In the genomic region with DNA sequence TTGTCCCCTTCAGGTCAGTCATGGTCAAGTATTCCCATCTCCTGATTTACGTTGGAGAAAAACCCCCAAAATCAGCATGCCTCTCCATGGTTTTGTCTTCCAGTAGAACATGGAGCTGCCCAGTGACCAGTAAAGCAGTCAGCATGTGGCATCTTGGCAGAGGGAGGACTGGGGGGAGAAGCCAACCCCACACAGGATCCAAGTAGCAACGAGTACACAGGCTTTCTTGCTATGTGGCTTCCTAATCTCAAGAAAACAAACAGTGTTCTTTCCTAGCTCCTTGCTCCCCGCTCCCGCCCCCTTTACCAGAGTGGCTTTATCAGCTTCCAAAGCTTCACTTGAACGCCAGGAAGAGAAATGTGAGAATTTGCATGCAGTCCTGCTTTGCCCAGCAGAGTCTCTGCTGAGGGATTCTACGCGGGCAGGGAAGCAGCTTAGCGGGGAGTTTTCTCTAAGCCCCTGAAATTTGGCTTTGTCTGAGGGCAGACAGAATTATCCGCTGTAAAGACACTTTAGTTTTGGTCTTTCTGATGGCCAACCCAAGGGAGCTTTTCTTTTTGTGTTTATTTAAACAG, we compare ENCODE assay signal across 13 mouse cellular contexts.
DNase-seq lines count a peak whose midpoint lies in the region; ATAC-seq and TF ChIP-seq lines count a peak whose summit lies in the region.
"Had no signal": no experiment of that assay in that cellular context is flagged by ENCODE, and none has a peak within 500 bp of the region (broad histone marks: within the 10 kb centered on the region; RNA-seq: fewer than 3 reads in every experiment).

No protein-coding gene starts in this region.

- ATAC-seq in embryonic facial prominence, embryonic 11.5 days (replicated peaks; ENCODE audit: insufficient number of reproducible peaks, low FRiP score, low TSS enrichment, low read depth): no peak
- ATAC-seq in midbrain, embryonic 12.5 days (ENCODE audit: low FRiP score, low read depth): no peak

- 28% methylated on average over 9 of the region's 9 CpGs for WGBS in embryonic facial prominence, embryonic 11.5 days
- WGBS in midbrain, embryonic 12.5 days: 10% methylated on average over 9 of the region's 9 CpGs

- H3K36me3 ChIP-seq in embryonic facial prominence, embryonic 11.5 days (replicated peaks; ENCODE audit: control insufficient read depth, insufficient read depth, low read depth, low read length): no peaks in the 10 kb centered on the region
- no peaks in the 10 kb centered on the region for H3K36me3 ChIP-seq in midbrain, embryonic 12.5 days
- H3K36me3 ChIP-seq: limb, embryonic 10.5 days; neural tube, embryonic 12.5 days had no signal

- peak; percentile 2 for DNase-seq in embryo, embryonic 10.5 days (ENCODE audit: low spot score)
- no peak for DNase-seq in embryo, embryonic 9.5 days (ENCODE audit: extremely low spot score)
- DNase-seq in brain, embryonic 14.5 days (ENCODE audit: low read depth): peak; percentile 49
- peak; percentile 1 for DNase-seq in embryonic facial prominence, embryonic 11.5 days (ENCODE audit: low spot score)
- no peak for DNase-seq in spleen, adult 12 weeks (ENCODE audit: low spot score)
- DNase-seq in gastrocnemius, postnatal 4 days (ENCODE audit: low spot score in 2 of 2): no peak
- no peak for DNase-seq in urinary bladder, postnatal 25 days (ENCODE audit: low spot score)
- DNase-seq: right cerebral cortex, postnatal 14 days had no signal

- no peaks in the 10 kb centered on the region for H3K27me3 ChIP-seq in embryonic facial prominence, embryonic 11.5 days (ENCODE audit: control insufficient read depth, insufficient read depth, low read length)
- H3K27me3 ChIP-seq in midbrain, embryonic 12.5 days: no peaks in the 10 kb centered on the region
- H3K27me3 ChIP-seq: neural tube, embryonic 12.5 days had no signal

- H3K27ac ChIP-seq in embryonic facial prominence, embryonic 11.5 days (replicated peaks; ENCODE audit: low read depth, low read length): no peak overlapping the region
- no peak overlapping the region for H3K27ac ChIP-seq in midbrain, embryonic 12.5 days (replicated peaks)
- H3K27ac ChIP-seq: kidney, postnatal 0 days; limb, embryonic 10.5 days; neural tube, embryonic 12.5 days had no signal

- no peak for TF ChIP-seq POLR2A in brain, embryonic 14.5 days (IDR thresholded peaks at IDR 0.05; ENCODE audit: borderline replicate concordance, extremely low read depth, insufficient read depth, insufficient read length, poor library complexity, severe bottlenecking)

- no peak overlapping the region for H3K4me3 ChIP-seq in embryonic facial prominence, embryonic 11.5 days (ENCODE audit: low read depth, low read length)
- no peak overlapping the region for H3K4me3 ChIP-seq in midbrain, embryonic 12.5 days
- H3K4me3 ChIP-seq: erythroblast, embryonic 14.5 days; limb, embryonic 10.5 days; neural tube, embryonic 12.5 days had no signal

- no peaks in the 10 kb centered on the region for H3K4me1 ChIP-seq in embryonic facial prominence, embryonic 11.5 days (ENCODE audit: control insufficient read depth, insufficient read depth, low read length)
- peaks cover 5% of the 10 kb centered on the region; the same call in 1 of the 2 replicates for H3K4me1 ChIP-seq in midbrain, embryonic 12.5 days
- H3K4me1 ChIP-seq: limb, embryonic 10.5 days; neural tube, embryonic 12.5 days had no signal

- H3K9me3 ChIP-seq in embryonic facial prominence, embryonic 11.5 days (replicated peaks; ENCODE audit: control insufficient read depth, low read length): no peaks in the 10 kb centered on the region
- no peaks in the 10 kb centered on the region for H3K9me3 ChIP-seq in midbrain, embryonic 12.5 days
- H3K9me3 ChIP-seq: limb, embryonic 10.5 days; neural tube, embryonic 12.5 days had no signal

- no peak overlapping the region for H3K9ac ChIP-seq in embryonic facial prominence, embryonic 11.5 days (replicated peaks; ENCODE audit: low read length)
- H3K9ac ChIP-seq in midbrain, embryonic 12.5 days (replicated peaks): no peak overlapping the region
- H3K9ac ChIP-seq: neural tube, embryonic 12.5 days had no signal

- H3K4me2 ChIP-seq in embryonic facial prominence, embryonic 11.5 days (ENCODE audit: low read depth, low read length): no peak overlapping the region
- H3K4me2 ChIP-seq in midbrain, embryonic 12.5 days (replicated peaks): peak overlapping the region; percentile 27
- H3K4me2 ChIP-seq: neural tube, embryonic 12.5 days had no signal

- no peak for TF ChIP-seq CTCF in brain, embryonic 14.5 days (IDR thresholded peaks at IDR 0.05; ENCODE audit: borderline replicate concordance, extremely low read depth, insufficient read depth, insufficient read length)

Comparison
In these comparisons a context has a peak if more than half of its experiments do, and no peak if none do; other contexts are left out.
1. DNase-seq: peak in embryo, embryonic 10.5 days (single experiment), brain, embryonic 14.5 days (single experiment) and embryonic facial prominence, embryonic 11.5 days (single experiment); none in embryo, embryonic 9.5 days (single experiment), spleen, adult 12 weeks (single experiment), gastrocnemius, postnatal 4 days (0 of 2) and urinary bladder, postnatal 25 days (single experiment).